Mouse (Mus musculus): Measurements from ENCODE around the gene Ngly1.
"Not testable (repeated sequence)": the region's sequence is repeated elsewhere in the genome, so short reads cannot be mapped to it uniquely, and the experiment has no call there.

The Ngly1 gene

GRCm38 (mm10) chr14:16260541-16260940 is 11.5 kb downstream of the Ngly1 start:
- DNase-seq (ENCODE audit: low read depth, low spot score): no peak

GRCm38 (mm10) chr14:16261869-16262268 is 12.8 kb downstream of the Ngly1 start:
- DNase-seq (ENCODE audit: low read depth, low spot score): no peak

GRCm38 (mm10) chr14:16267028-16267427 is 17.9 kb downstream of the Ngly1 start:
- no peak for DNase-seq (ENCODE audit: low read depth, low spot score)

- no peak for DNase-seq (ENCODE audit: low read depth, low spot score)
Observed at GRCm38 (mm10) chr14:16269776-16270175, 20.7 kb downstream of the Ngly1 start.

GRCm38 (mm10) chr14:16273677-16274076 is 24.6 kb downstream of the Ngly1 start:
- no peak for DNase-seq (ENCODE audit: low read depth, low spot score)

- DNase-seq (ENCODE audit: low read depth, low spot score): no peak
Observed at GRCm38 (mm10) chr14:16279196-16279595, 30.1 kb downstream of the Ngly1 start.

- no peak for DNase-seq (ENCODE audit: low read depth, low spot score)
Observed at GRCm38 (mm10) chr14:16283966-16284365, 34.9 kb downstream of the Ngly1 start.

GRCm38 (mm10) chr14:16292371-16292770 is 43.3 kb downstream of the Ngly1 start:
- DNase-seq (ENCODE audit: low read depth, low spot score): no peak

- DNase-seq (ENCODE audit: low read depth, low spot score): no peak
Observed at GRCm38 (mm10) chr14:16293015-16293414, 43.9 kb downstream of the Ngly1 start.

GRCm38 (mm10) chr14:16293921-16294320 is 44.8 kb downstream of the Ngly1 start:
- no peak for DNase-seq (ENCODE audit: low read depth, low spot score)

- DNase-seq (ENCODE audit: low read depth, low spot score): no peak
Observed at GRCm38 (mm10) chr14:16296816-16297468, 47.9 kb downstream of the Ngly1 start.

- no peak for DNase-seq (ENCODE audit: low read depth, low spot score)
Observed at GRCm38 (mm10) chr14:16301735-16302134, 52.7 kb downstream of the Ngly1 start.

GRCm38 (mm10) chr14:16302688-16303087 is 53.6 kb downstream of the Ngly1 start:
- no peak for DNase-seq (ENCODE audit: low read depth, low spot score)

- no peak for DNase-seq (ENCODE audit: low read depth, low spot score)
Observed at GRCm38 (mm10) chr14:16310791-16311190, 61.7 kb downstream of the Ngly1 start.

GRCm38 (mm10) chr14:16312599-16312998 is 63.5 kb downstream of the Ngly1 start:
- no peak for DNase-seq (ENCODE audit: low read depth, low spot score)

- not testable (repeated sequence) for DNase-seq (ENCODE audit: low read depth, low spot score)
Observed at GRCm38 (mm10) chr14:16313073-16313472, 64.0 kb downstream of the Ngly1 start.

GRCm38 (mm10) chr14:16313936-16314521 is 64.9 kb downstream of the Ngly1 start:
- no peak for DNase-seq (ENCODE audit: low read depth, low spot score)

- no peak for DNase-seq (ENCODE audit: low read depth, low spot score)
Observed at GRCm38 (mm10) chr14:16314842-16315241, 65.8 kb downstream of the Ngly1 start.

- no peak for DNase-seq (ENCODE audit: low read depth, low spot score)
Observed at GRCm38 (mm10) chr14:16316715-16317114, 67.6 kb downstream of the Ngly1 start.

GRCm38 (mm10) chr14:16319818-16320217 is 70.7 kb downstream of the Ngly1 start:
- no peak for DNase-seq (ENCODE audit: low read depth, low spot score)

GRCm38 (mm10) chr14:16324394-16324793 is 75.3 kb downstream of the Ngly1 start:
- no peak for DNase-seq (ENCODE audit: low read depth, low spot score)

- no peak for DNase-seq (ENCODE audit: low read depth, low spot score)
Observed at GRCm38 (mm10) chr14:16325208-16325607, 76.1 kb downstream of the Ngly1 start.

GRCm38 (mm10) chr14:16328531-16328930 is 79.5 kb downstream of the Ngly1 start:
- peak; percentile 68 for DNase-seq (ENCODE audit: low read depth, low spot score)

All from embryo, embryonic 11.5 days (tissue).